Mouse (Mus musculus): ENCODE results near the gene Trir. TPM values are rescaled to one million over a fixed set of nuclear protein-coding genes. Genes with fewer than 3 reads are reported as not detected.
A peak's percentile ranks its signal among the peaks of the same experiment; 100 is the strongest.

Trir gene
- polyA plus RNA-seq, 1 experiment from 2014 or later: 169 TPM

GRCm38 (mm10) chr8:85037681-85038531 is 11.3 kb downstream of the Trir start:
- ATAC-seq: no peak

DNA sequence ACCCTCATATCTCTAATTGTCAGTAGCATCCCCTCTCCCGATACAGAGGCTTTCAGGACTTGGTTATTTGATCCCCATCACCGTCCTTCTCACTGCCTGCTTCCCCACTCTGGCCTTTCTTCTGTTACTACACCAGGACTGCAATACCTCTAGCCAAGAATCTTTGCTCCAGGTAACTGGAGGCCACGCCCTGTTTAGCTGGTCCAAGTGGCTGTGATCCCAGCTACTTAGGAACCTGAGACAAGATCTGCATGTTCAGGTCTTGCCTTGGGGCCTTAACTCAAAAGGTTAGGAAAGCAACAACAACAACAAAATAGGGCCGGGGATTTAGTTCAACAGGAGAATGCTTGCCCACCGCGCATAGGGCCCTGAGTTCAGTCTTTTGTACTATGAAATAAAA is 17.0 kb downstream of the Trir start:
- no peak for ATAC-seq
- H3K4me2 ChIP-seq (ENCODE audit: low read length): no peak overlapping the region
- WGBS: 93% methylated on average over 6 of the region's 6 CpGs
- no peak overlapping the region for H3K9ac ChIP-seq (ENCODE audit: low read length)
- H3K27ac ChIP-seq (ENCODE audit: low read depth, low read length): no peak overlapping the region
- no peak for DNase-seq (ENCODE audit: low spot score)
- no peaks in the 10 kb centered on the region for H3K27me3 ChIP-seq (replicated peaks; ENCODE audit: control insufficient read depth, insufficient read depth, low read length)
- no peak overlapping the region for H3K4me3 ChIP-seq (ENCODE audit: low read depth, low read length)
- no peaks in the 10 kb centered on the region for H3K4me1 ChIP-seq (ENCODE audit: control insufficient read depth, insufficient read depth, low read length)
- H3K9me3 ChIP-seq (replicated peaks; ENCODE audit: control insufficient read depth, low read length): no peaks in the 10 kb centered on the region
- H3K36me3 ChIP-seq (ENCODE audit: control insufficient read depth, insufficient read depth, low read length): peaks cover 85% of the 10 kb centered on the region

More at GRCm38 (mm10) chr8:85037681-85038531, 11.3 kb downstream of the Trir start:
- Histone ChIP-seq H3K4me3 (ENCODE audit: low read depth, low read length) (peak overlapping the region; percentile 80), H3K4me2 (ENCODE audit: low read length) (peak overlapping the region; percentile 96), H3K9me3 (replicated peaks; ENCODE audit: control insufficient read depth, low read length) (no peaks in the 10 kb centered on the region), H3K27ac (ENCODE audit: low read depth, low read length) (peak overlapping the region; percentile 99), H3K36me3 (ENCODE audit: control insufficient read depth, insufficient read depth, low read length) (peaks cover 33% of the 10 kb centered on the region), H3K27me3 (replicated peaks; ENCODE audit: control insufficient read depth, insufficient read depth, low read length) (no peaks in the 10 kb centered on the region), H3K4me1 (ENCODE audit: control insufficient read depth, insufficient read depth, low read length) (peaks cover 19% of the 10 kb centered on the region; the same call in 1 of the 2 replicates), H3K9ac (ENCODE audit: low read length) (peak overlapping the region; percentile 93)
- WGBS: under 1% methylated on average over 51 of the region's 57 CpGs
- DNase-seq (ENCODE audit: low spot score): peak; percentile 41

DNA sequence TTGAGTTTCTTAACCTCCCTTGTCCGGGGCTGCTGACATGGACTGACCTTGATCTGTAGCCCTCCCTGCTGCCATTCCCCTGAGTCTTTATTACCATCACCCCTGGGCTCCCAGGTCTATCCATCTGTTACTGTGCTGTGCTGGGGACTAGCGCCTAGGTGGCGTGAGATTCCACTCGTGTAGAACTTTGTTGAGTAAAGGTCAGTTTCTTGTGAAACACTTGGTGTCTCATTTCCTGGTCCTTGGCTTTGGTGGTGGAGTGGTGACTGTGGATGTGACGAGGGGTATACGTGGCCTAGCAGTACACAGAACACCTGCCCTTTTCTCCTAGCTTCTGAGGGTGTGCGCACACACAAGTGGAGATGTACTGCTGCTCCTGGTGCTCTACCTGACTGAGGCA is 30.7 kb downstream of the Trir start:
- H3K4me3 ChIP-seq (ENCODE audit: low read depth, low read length): no peak overlapping the region
- H3K9ac ChIP-seq (ENCODE audit: low read length): no peak overlapping the region
- ATAC-seq: no peak
- H3K4me2 ChIP-seq (ENCODE audit: low read length): no peak overlapping the region
- H3K9me3 ChIP-seq (replicated peaks; ENCODE audit: control insufficient read depth, low read length): no peaks in the 10 kb centered on the region
- H3K36me3 ChIP-seq (ENCODE audit: control insufficient read depth, insufficient read depth, low read length): peaks cover 55% of the 10 kb centered on the region
- no peak for DNase-seq (ENCODE audit: low spot score)
- 85% methylated on average over 7 of the region's 7 CpGs for WGBS
- no peaks in the 10 kb centered on the region for H3K27me3 ChIP-seq (replicated peaks; ENCODE audit: control insufficient read depth, insufficient read depth, low read length)
- H3K27ac ChIP-seq (ENCODE audit: low read depth, low read length): no peak overlapping the region
- peaks cover 8% of the 10 kb centered on the region; the same call in 1 of the 2 replicates for H3K4me1 ChIP-seq (ENCODE audit: control insufficient read depth, insufficient read depth, low read length)

GRCm38 (mm10) chr8:85059879-85060616 is 33.4 kb downstream of the Trir start, which contains the start of gene Fbxw9:
TSS of gene Fbxw9 (plus strand) at chr8:85060055.
- no peaks in the 10 kb centered on the region for H3K27me3 ChIP-seq (replicated peaks; ENCODE audit: control insufficient read depth, insufficient read depth, low read length)
- 1% methylated on average over 52 of the region's 53 CpGs for WGBS
- peaks cover 44% of the 10 kb centered on the region for H3K36me3 ChIP-seq (ENCODE audit: control insufficient read depth, insufficient read depth, low read length)
- H3K9ac ChIP-seq (ENCODE audit: low read length): peak within 1 kb of the TSS; percentile 74
- H3K4me1 ChIP-seq (ENCODE audit: control insufficient read depth, insufficient read depth, low read length): peaks cover 8% of the 10 kb centered on the region; the same call in 1 of the 2 replicates
- H3K4me2 ChIP-seq (ENCODE audit: low read length): peak within 1 kb of the TSS; percentile 95
- H3K4me3 ChIP-seq (ENCODE audit: low read depth, low read length): peak within 1 kb of the TSS; percentile 75
- peak; percentile 98 for DNase-seq (ENCODE audit: low spot score)
- H3K27ac ChIP-seq (ENCODE audit: low read depth, low read length): peak within 1 kb of the TSS; percentile 50; the same call in 1 of the 2 replicates
- ATAC-seq: peak; percentile 95
- no peaks in the 10 kb centered on the region for H3K9me3 ChIP-seq (replicated peaks; ENCODE audit: control insufficient read depth, low read length)

- DNase-seq (ENCODE audit: low spot score) (no peak), ATAC-seq (no peak)
- Histone ChIP-seq H3K9me3 (replicated peaks; ENCODE audit: control insufficient read depth, low read length) (no peaks in the 10 kb centered on the region), H3K4me3 (ENCODE audit: low read depth, low read length) (no peak overlapping the region), H3K27ac (ENCODE audit: low read depth, low read length) (no peak overlapping the region), H3K9ac (ENCODE audit: low read length) (no peak overlapping the region), H3K4me2 (ENCODE audit: low read length) (no peak overlapping the region), H3K27me3 (replicated peaks; ENCODE audit: control insufficient read depth, insufficient read depth, low read length) (no peaks in the 10 kb centered on the region), H3K36me3 (ENCODE audit: control insufficient read depth, insufficient read depth, low read length) (peaks cover 44% of the 10 kb centered on the region), H3K4me1 (ENCODE audit: control insufficient read depth, insufficient read depth, low read length) (peaks cover 8% of the 10 kb centered on the region; the same call in 1 of the 2 replicates)
- 95% methylated on average over 4 of the region's 4 CpGs for WGBS
Observed at GRCm38 (mm10) chr8:85062603-85063002, 36.0 kb downstream of the Trir start.

DNA sequence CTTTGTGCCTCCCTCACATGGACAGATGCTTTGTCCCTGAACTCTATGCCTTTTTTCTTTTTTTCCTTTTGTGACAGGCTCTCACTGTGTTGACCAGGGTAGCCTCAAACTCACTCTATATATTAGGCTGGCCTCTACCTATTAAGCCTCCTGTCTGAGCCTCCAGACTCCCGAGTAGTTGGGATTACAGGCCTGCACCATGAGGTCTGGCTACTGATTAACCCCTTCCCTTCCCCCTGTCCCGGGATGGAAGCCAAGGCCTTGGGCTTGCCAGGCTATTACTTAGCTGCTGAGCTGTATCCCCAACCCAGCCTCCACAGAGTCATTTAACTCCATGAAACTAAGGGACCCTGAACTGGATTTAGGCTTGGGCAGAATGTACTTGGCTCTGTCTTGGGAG is 38.6 kb downstream of the Trir start:
- Histone ChIP-seq H3K4me3 (ENCODE audit: low read depth, low read length) (no peak overlapping the region), H3K36me3 (ENCODE audit: control insufficient read depth, insufficient read depth, low read length) (peaks cover 51% of the 10 kb centered on the region), H3K4me1 (ENCODE audit: control insufficient read depth, insufficient read depth, low read length) (peaks cover 8% of the 10 kb centered on the region; the same call in 1 of the 2 replicates), H3K27ac (ENCODE audit: low read depth, low read length) (no peak overlapping the region), H3K27me3 (replicated peaks; ENCODE audit: control insufficient read depth, insufficient read depth, low read length) (no peaks in the 10 kb centered on the region), H3K9ac (ENCODE audit: low read length) (no peak overlapping the region), H3K9me3 (replicated peaks; ENCODE audit: control insufficient read depth, low read length) (no peaks in the 10 kb centered on the region), H3K4me2 (ENCODE audit: low read length) (no peak overlapping the region)
- DNase-seq (ENCODE audit: low spot score) (no peak), ATAC-seq (no peak)
- WGBS: 41% methylated on average over 2 of the region's 2 CpGs

GRCm38 (mm10) chr8:85067155-85067554 is 40.5 kb downstream of the Trir start:
- no peak overlapping the region for H3K4me3 ChIP-seq (ENCODE audit: low read depth, low read length)
- peaks cover 3% of the 10 kb centered on the region for H3K4me1 ChIP-seq (ENCODE audit: control insufficient read depth, insufficient read depth, low read length)
- H3K4me2 ChIP-seq (ENCODE audit: low read length): no peak overlapping the region
- WGBS: 89% methylated on average over 2 of the region's 2 CpGs
- peaks cover 49% of the 10 kb centered on the region for H3K36me3 ChIP-seq (ENCODE audit: control insufficient read depth, insufficient read depth, low read length)
- no peak overlapping the region for H3K27ac ChIP-seq (ENCODE audit: low read depth, low read length)
- DNase-seq (ENCODE audit: low spot score): no peak
- H3K27me3 ChIP-seq (replicated peaks; ENCODE audit: control insufficient read depth, insufficient read depth, low read length): no peaks in the 10 kb centered on the region
- no peaks in the 10 kb centered on the region for H3K9me3 ChIP-seq (replicated peaks; ENCODE audit: control insufficient read depth, low read length)
- no peak overlapping the region for H3K9ac ChIP-seq (ENCODE audit: low read length)
- ATAC-seq: no peak

DNA sequence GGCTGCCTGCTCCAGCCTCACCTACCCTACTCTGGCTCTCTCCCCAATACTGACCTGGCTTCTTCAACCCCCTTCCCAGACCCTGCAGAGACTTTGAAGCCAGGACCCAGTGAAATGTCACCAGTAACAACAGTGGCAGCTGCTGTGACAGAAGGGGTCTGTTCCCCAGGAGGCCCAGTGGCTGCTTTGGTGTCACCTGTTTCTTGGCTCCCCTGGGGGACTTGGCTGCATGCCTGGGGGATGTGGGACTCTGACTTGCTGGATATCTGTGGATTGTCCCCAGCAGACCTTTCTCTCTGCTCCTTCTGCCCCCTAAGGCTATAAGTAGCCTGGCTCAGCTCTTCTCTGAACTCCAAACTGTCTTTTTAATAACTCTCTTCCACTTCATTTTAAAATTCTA is 41.4 kb downstream of the Trir start, which contains the start of gene Gm5741:
Gene Gm5741, minus strand, starts transcription at position 1 of the 400 bp plus-strand sequence.
- H3K4me3 ChIP-seq (ENCODE audit: low read depth, low read length): no peak within 1 kb of the TSS
- ATAC-seq: no peak
- no peak within 1 kb of the TSS for H3K27ac ChIP-seq (ENCODE audit: low read depth, low read length)
- peaks cover 41% of the 10 kb centered on the region for H3K36me3 ChIP-seq (ENCODE audit: control insufficient read depth, insufficient read depth, low read length)
- H3K27me3 ChIP-seq (replicated peaks; ENCODE audit: control insufficient read depth, insufficient read depth, low read length): no peaks in the 10 kb centered on the region
- DNase-seq (ENCODE audit: low spot score): no peak
- no peak within 1 kb of the TSS for H3K4me2 ChIP-seq (ENCODE audit: low read length)
- H3K9ac ChIP-seq (ENCODE audit: low read length): no peak within 1 kb of the TSS
- H3K4me1 ChIP-seq (ENCODE audit: control insufficient read depth, insufficient read depth, low read length): peaks cover 7% of the 10 kb centered on the region
- H3K9me3 ChIP-seq (replicated peaks; ENCODE audit: control insufficient read depth, low read length): no peaks in the 10 kb centered on the region

Measured in forebrain, embryonic 14.5 days (tissue).